Mouse (Mus musculus): Measurements from ENCODE around the gene Gm9913. TPM values are rescaled to one million over a fixed set of nuclear protein-coding genes. Genes with fewer than 3 reads are reported as not detected.

Gene Gm9913
- polyA plus RNA-seq, 1 experiment from 2014 or later, result 0.66 TPM

DNA sequence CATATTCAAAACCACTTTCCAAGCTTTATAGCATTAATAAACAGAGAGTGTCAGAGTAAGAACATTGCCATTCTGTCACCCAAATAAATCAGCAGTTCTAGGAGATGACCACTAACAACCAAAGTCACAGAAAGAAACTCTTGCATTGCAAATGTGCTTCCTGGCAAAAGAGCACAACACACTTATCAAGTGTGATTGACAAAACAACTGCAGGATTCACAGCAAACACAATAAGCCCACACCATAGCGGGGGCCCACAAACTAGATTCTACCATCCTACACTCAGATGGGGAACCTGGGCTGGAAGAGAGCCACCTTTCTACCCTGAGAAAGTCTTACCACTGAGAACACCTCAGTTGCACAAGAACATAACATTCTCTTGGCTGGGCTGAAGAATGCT is 14.9 kb upstream of the Gm9913 start:
- no peaks in the 10 kb centered on the region for H3K9me3 ChIP-seq (ENCODE audit: control insufficient read depth, low read length)
- no peak overlapping the region for H3K4me2 ChIP-seq (ENCODE audit: low read length)
- H3K27ac ChIP-seq (ENCODE audit: low read depth), result no peak overlapping the region
- no peaks in the 10 kb centered on the region for H3K27me3 ChIP-seq (replicated peaks; ENCODE audit: control insufficient read depth, insufficient read depth, low read length)
- H3K9ac ChIP-seq (ENCODE audit: low read length), result no peak overlapping the region
- peaks cover 19% of the 10 kb centered on the region for H3K4me1 ChIP-seq (replicated peaks; ENCODE audit: control insufficient read depth, insufficient read depth, low read length)
- no peaks in the 10 kb centered on the region for H3K36me3 ChIP-seq (ENCODE audit: control insufficient read depth, insufficient read depth, low read length)
- WGBS, result 100% methylated on average over 1 of the region's 1 CpGs
- no peak overlapping the region for H3K4me3 ChIP-seq (ENCODE audit: low read depth, low read length)
- ATAC-seq (replicated peaks; ENCODE audit: low FRiP score, low TSS enrichment, low read depth) (no peak), DNase-seq (ENCODE audit: low spot score) (no peak)

DNA sequence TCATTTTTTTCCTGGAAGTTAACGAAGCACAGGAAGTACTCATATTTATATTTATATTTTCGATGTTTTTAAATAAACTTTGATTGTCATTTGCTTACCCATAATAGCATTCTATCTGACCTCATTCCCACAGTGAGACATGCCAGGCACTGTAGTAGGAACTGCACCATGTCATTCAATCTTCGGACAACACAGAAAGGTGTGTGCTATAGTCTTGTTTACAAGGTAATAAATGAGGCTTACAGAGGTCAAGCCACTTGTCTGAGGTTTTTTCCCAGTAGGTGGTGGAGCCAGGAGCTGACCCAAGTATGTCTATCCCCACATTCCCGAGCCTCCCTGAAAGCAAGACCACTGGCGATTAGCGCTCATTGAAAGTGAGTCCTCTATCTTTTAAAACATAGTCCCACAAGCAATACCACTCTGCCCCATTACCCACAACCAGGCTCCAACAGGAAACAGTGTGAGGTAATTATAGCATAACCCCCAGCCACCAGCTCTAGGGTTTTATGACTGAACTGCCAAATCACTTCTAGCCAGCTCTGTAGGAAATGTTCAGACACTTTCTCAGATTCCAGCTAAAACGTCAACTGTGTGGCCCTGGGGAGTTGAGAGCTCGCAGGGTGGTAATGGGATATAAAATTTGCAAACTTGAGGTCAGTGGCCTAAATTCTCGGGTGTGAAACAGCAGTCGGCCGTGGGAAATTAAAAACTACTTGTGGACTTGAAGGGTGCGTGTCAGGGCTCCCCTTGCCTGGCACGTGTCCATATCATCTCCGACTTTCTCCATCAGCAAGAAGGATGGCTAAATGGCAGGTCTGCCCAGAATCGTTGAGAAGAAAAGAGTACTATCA is 12.6 kb upstream of the Gm9913 start:
- H3K27ac ChIP-seq (ENCODE audit: low read depth), result no peak overlapping the region
- 50% methylated on average over 15 of the region's 15 CpGs for WGBS
- H3K4me2 ChIP-seq (ENCODE audit: low read length), result no peak overlapping the region
- no peaks in the 10 kb centered on the region for H3K27me3 ChIP-seq (replicated peaks; ENCODE audit: control insufficient read depth, insufficient read depth, low read length)
- no peak overlapping the region for H3K9ac ChIP-seq (ENCODE audit: low read length)
- H3K9me3 ChIP-seq (ENCODE audit: control insufficient read depth, low read length), result no peaks in the 10 kb centered on the region
- peaks cover 19% of the 10 kb centered on the region for H3K4me1 ChIP-seq (replicated peaks; ENCODE audit: control insufficient read depth, insufficient read depth, low read length)
- ATAC-seq (replicated peaks; ENCODE audit: low FRiP score, low TSS enrichment, low read depth) (no peak), DNase-seq (ENCODE audit: low spot score) (no peak)
- no peak overlapping the region for H3K4me3 ChIP-seq (ENCODE audit: low read depth, low read length)
- H3K36me3 ChIP-seq (ENCODE audit: control insufficient read depth, insufficient read depth, low read length), result peaks cover 3% of the 10 kb centered on the region; the same call in 1 of the 2 replicates

DNA sequence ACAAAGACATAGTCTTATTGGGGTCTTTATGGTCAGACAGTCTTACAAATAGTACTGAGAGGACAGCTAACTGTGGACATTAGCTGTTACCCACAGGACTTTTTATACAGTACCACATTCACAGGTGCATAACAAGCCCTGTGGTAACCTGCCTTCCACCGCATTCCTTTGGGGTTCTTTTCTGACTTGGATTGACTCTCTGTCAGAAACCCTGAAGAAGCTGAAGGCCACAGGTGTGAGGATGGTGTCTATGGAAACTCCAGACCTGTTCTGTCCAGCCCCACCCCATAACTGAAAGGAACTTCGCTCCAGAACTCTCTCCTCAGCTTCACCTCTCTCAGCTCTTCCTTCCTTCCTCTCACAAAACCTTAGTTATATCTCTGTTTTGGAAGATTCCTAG is 10.6 kb upstream of the Gm9913 start:
- Histone ChIP-seq H3K27me3 (replicated peaks; ENCODE audit: control insufficient read depth, insufficient read depth, low read length) (no peaks in the 10 kb centered on the region), H3K4me1 (replicated peaks; ENCODE audit: control insufficient read depth, insufficient read depth, low read length) (peaks cover 19% of the 10 kb centered on the region), H3K27ac (ENCODE audit: low read depth) (no peak overlapping the region; the same call in 1 of the 2 replicates), H3K9me3 (ENCODE audit: control insufficient read depth, low read length) (no peaks in the 10 kb centered on the region), H3K9ac (ENCODE audit: low read length) (no peak overlapping the region), H3K36me3 (ENCODE audit: control insufficient read depth, insufficient read depth, low read length) (peaks cover 14% of the 10 kb centered on the region; the same call in 1 of the 2 replicates), H3K4me2 (ENCODE audit: low read length) (no peak overlapping the region), H3K4me3 (ENCODE audit: low read depth, low read length) (no peak overlapping the region)
- no peak for DNase-seq (ENCODE audit: low spot score)
- no peak for ATAC-seq (replicated peaks; ENCODE audit: low FRiP score, low TSS enrichment, low read depth)
- 94% methylated on average over 2 of the region's 2 CpGs for WGBS

DNA sequence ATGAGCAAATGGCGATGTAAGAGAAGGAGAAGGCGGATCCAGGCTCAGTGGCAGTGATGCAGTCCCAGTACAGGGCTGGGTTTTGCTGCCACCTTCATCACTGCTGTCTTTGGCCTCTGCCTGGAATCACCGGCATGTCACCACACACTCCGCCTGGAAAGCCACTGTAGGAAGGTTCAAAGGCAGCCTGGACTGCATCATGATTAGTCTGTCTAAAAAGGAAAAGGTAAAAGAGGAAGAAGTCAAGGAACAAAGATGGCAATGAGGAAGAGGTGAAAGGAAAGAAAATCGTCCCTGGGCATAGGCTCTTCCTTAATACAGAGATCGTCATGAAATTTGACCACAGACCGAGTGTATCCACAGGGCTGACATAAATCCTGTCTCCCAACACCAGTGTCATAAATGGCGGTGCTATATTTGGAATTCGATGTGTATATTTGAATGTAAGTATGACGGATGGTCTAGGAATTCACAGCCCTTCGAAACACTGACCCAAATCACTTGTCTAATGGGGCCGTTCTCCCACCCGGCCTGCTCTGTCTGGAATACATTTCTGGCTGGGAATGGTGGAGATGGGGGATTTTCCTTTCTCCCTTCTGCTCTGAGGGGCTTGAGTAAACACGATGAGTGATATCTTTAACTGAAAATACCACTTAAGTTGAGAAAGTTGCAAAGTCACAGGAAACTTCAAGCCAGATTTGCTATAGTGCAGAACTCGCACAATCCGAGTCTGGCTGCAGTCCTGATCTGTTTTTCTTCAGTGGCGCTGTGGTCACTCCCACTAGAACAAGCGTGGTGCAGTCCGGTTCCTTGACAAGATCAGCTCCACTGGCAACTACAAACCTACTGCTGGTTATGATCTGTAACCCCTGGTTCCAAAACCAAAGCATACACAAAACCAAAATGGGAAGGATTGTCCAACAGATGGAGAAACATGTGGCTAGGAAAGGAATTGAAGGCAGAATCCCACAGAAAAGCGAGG is 9.8 kb upstream of the Gm9913 start:
- H3K36me3 ChIP-seq (ENCODE audit: control insufficient read depth, insufficient read depth, low read length), result peaks cover 14% of the 10 kb centered on the region; the same call in 1 of the 2 replicates
- peak overlapping the region; percentile 81 for H3K27ac ChIP-seq (ENCODE audit: low read depth)
- DNase-seq (ENCODE audit: low spot score) (peak; percentile 57), ATAC-seq (replicated peaks; ENCODE audit: low FRiP score, low TSS enrichment, low read depth) (peak; percentile 84)
- no peaks in the 10 kb centered on the region for H3K9me3 ChIP-seq (ENCODE audit: control insufficient read depth, low read length)
- no peak overlapping the region for H3K9ac ChIP-seq (ENCODE audit: low read length)
- H3K4me1 ChIP-seq (replicated peaks; ENCODE audit: control insufficient read depth, insufficient read depth, low read length), result peaks cover 19% of the 10 kb centered on the region
- WGBS, result 42% methylated on average over 20 of the region's 20 CpGs
- no peak overlapping the region for H3K4me3 ChIP-seq (ENCODE audit: low read depth, low read length)
- H3K27me3 ChIP-seq (replicated peaks; ENCODE audit: control insufficient read depth, insufficient read depth, low read length), result no peaks in the 10 kb centered on the region
- H3K4me2 ChIP-seq (ENCODE audit: low read length), result 0 out of 2 replicates have a peak overlapping the region, but pooled peaks have one; percentile 14

DNA sequence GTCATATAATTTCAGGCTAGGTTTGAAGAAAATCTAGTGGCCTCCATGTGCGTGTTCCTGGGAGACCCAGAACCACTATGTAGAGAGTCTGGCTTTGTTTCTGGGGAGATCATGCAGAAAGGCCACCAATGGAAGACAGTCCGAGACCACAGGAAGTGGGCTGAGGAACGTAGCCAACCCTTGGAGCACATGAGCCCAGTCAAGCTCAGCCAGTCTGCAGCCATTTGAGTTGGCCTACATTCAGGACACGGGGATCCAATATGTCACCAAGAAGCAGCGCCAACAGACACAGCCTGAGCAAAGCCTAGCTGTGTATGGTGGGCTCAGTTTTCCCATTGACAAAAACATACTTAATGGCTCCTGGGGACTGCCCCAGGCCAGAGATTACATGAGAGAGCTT is 8.2 kb upstream of the Gm9913 start:
- Histone ChIP-seq H3K9me3 (ENCODE audit: control insufficient read depth, low read length) (no peaks in the 10 kb centered on the region), H3K36me3 (ENCODE audit: control insufficient read depth, insufficient read depth, low read length) (peaks cover 14% of the 10 kb centered on the region; the same call in 1 of the 2 replicates), H3K27me3 (replicated peaks; ENCODE audit: control insufficient read depth, insufficient read depth, low read length) (no peaks in the 10 kb centered on the region), H3K27ac (ENCODE audit: low read depth) (no peak overlapping the region), H3K4me3 (ENCODE audit: low read depth, low read length) (no peak overlapping the region), H3K4me1 (replicated peaks; ENCODE audit: control insufficient read depth, insufficient read depth, low read length) (peaks cover 21% of the 10 kb centered on the region), H3K9ac (ENCODE audit: low read length) (no peak overlapping the region), H3K4me2 (ENCODE audit: low read length) (no peak overlapping the region)
- ATAC-seq (replicated peaks; ENCODE audit: low FRiP score, low TSS enrichment, low read depth) (no peak), DNase-seq (ENCODE audit: low spot score) (no peak)
- WGBS, result 91% methylated on average over 5 of the region's 5 CpGs

DNA sequence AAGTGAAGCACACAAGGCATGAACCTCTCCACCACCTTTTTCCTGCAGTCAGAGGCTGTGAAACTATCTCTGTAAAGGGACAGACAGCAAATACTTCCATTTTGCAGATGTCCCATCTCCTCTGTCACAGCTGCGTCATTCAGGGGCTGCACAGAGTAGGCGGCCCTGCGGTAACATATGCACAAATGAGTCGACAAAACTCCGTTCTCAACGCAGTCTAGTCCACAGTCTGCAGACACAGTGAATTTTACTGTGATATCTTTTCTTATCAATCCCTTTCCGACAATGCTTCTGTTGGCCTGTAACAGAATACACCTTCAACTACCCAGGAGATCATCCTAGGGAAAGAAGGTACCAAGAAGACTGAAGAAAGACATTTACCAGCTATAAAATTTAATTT is 6.7 kb upstream of the Gm9913 start:
- 87% methylated on average over 7 of the region's 7 CpGs for WGBS
- no peak for ATAC-seq (replicated peaks; ENCODE audit: low FRiP score, low TSS enrichment, low read depth)
- Histone ChIP-seq H3K9ac (ENCODE audit: low read length) (no peak overlapping the region), H3K9me3 (ENCODE audit: control insufficient read depth, low read length) (no peaks in the 10 kb centered on the region), H3K4me2 (ENCODE audit: low read length) (no peak overlapping the region), H3K36me3 (ENCODE audit: control insufficient read depth, insufficient read depth, low read length) (peaks cover 14% of the 10 kb centered on the region; the same call in 1 of the 2 replicates), H3K4me3 (ENCODE audit: low read depth, low read length) (no peak overlapping the region), H3K4me1 (replicated peaks; ENCODE audit: control insufficient read depth, insufficient read depth, low read length) (peaks cover 16% of the 10 kb centered on the region), H3K27me3 (replicated peaks; ENCODE audit: control insufficient read depth, insufficient read depth, low read length) (no peaks in the 10 kb centered on the region), H3K27ac (ENCODE audit: low read depth) (no peak overlapping the region)
- no peak for DNase-seq (ENCODE audit: low spot score)

DNA sequence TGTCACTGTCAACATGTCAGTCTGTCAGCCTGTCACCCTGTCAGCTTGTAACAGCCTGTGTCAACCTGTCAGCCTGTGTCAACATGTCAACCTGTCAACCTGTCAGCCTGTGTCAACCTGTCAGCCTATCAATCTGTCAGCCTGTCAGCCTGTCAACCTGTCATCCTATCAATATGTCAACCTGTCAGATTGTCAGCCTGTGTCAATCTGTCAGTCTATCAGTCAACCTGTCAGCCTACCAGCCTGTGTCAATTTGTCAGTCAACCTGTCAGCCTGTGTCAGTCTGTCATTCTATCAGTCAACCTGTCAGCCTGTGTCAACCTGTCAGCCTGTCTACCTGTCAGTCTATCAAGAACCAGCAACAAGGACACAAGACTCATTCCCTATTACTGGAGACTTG is 3.4 kb upstream of the Gm9913 start:
- DNase-seq (ENCODE audit: low spot score) (no peak), ATAC-seq (replicated peaks; ENCODE audit: low FRiP score, low TSS enrichment, low read depth) (no peak)
- H3K36me3 ChIP-seq (ENCODE audit: control insufficient read depth, insufficient read depth, low read length), result peaks cover 13% of the 10 kb centered on the region; the same call in 1 of the 2 replicates
- no peak overlapping the region for H3K4me3 ChIP-seq (ENCODE audit: low read depth, low read length)
- no peak overlapping the region for H3K27ac ChIP-seq (ENCODE audit: low read depth)
- H3K9me3 ChIP-seq (ENCODE audit: control insufficient read depth, low read length), result no peaks in the 10 kb centered on the region
- no peak overlapping the region for H3K4me2 ChIP-seq (ENCODE audit: low read length)
- peaks cover 6% of the 10 kb centered on the region; the same call in 1 of the 2 replicates for H3K4me1 ChIP-seq (replicated peaks; ENCODE audit: control insufficient read depth, insufficient read depth, low read length)
- H3K27me3 ChIP-seq (replicated peaks; ENCODE audit: control insufficient read depth, insufficient read depth, low read length), result peaks cover 5% of the 10 kb centered on the region; the same call in 1 of the 2 replicates
- H3K9ac ChIP-seq (ENCODE audit: low read length), result no peak overlapping the region

DNA sequence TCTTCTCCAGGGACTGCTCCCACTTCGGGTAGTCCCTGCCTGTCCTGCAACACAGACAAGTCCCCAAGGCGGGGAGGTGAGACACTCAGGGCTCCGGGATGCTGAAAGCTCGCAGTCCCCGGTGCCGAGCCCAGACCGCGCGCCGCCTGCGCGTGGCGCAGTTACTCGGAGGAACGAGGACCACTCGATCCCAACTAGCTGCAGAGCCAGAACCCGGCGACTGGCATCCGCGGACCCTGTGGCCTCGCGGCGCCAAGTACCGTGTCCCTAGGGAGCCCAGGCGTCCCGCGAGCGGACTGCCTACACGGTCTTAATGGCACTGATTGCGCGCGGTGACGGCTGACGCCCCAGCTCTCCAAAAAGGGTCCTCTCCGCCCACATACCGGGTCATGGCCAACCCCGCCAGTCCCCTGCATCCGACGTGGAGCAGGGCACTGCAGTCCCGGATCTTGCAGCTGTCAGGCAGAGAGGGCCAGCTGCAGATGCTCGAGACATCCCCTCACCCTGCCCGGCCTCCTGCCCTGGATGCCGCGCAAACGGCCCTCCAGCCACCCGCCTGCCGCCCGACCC is 942 bp downstream of the Gm9913 start:
- H3K27me3 ChIP-seq (replicated peaks; ENCODE audit: control insufficient read depth, insufficient read depth, low read length), result peaks cover 9% of the 10 kb centered on the region; the same call in 1 of the 2 replicates
- peak overlapping the region; percentile 69 for H3K4me3 ChIP-seq (ENCODE audit: low read depth, low read length)
- H3K27ac ChIP-seq (ENCODE audit: low read depth), result peak overlapping the region; percentile 92
- peak overlapping the region; percentile 78 for H3K4me2 ChIP-seq (ENCODE audit: low read length)
- peak; percentile 89 for DNase-seq (ENCODE audit: low spot score)
- peak; percentile 68 for ATAC-seq (replicated peaks; ENCODE audit: low FRiP score, low TSS enrichment, low read depth)
- no peaks in the 10 kb centered on the region for H3K9me3 ChIP-seq (ENCODE audit: control insufficient read depth, low read length)
- WGBS, result under 1% methylated on average over 48 of the region's 48 CpGs
- peak overlapping the region; percentile 75 for H3K9ac ChIP-seq (ENCODE audit: low read length)
- H3K4me1 ChIP-seq (replicated peaks; ENCODE audit: control insufficient read depth, insufficient read depth, low read length), result peaks cover 6% of the 10 kb centered on the region; the same call in 1 of the 2 replicates
- no peaks in the 10 kb centered on the region for H3K36me3 ChIP-seq (ENCODE audit: control insufficient read depth, insufficient read depth, low read length)

Measured in intestine, embryonic 14.5 days (tissue).